Mouse (Mus musculus) myocyte (in vitro differentiated cells): ENCODE data around the gene Mindy3. TPM values are rescaled to one million over a fixed set of nuclear protein-coding genes. Genes with fewer than 3 reads are reported as not detected.

Experiments
- H3K27me3 ChIP-seq: one replicate; pipeline ENCODE4 v1.6.1; 2011; ENCODE audit not compliant: control insufficient read depth, insufficient read depth, insufficient read length
- H3K36me3 ChIP-seq: one replicate; pipeline ENCODE4 v1.6.1; 2011; ENCODE audit not compliant: control insufficient read depth, insufficient read depth
- H3K4me2 ChIP-seq: one replicate; pipeline ENCODE4 v1.6.1; 2011; ENCODE audit warnings: low read depth, control low read depth
- H3K4me3 ChIP-seq: one replicate; pipeline ENCODE4 v1.5.1; 2011; ENCODE audit warnings: mild to moderate bottlenecking, control low read depth, moderate library complexity
- H3K79me2 ChIP-seq: one replicate; pipeline ENCODE4 v1.6.1; 2011; ENCODE audit not compliant: control insufficient read depth, insufficient read depth
- H3ac ChIP-seq: one replicate; pipeline ENCODE4 v1.6.1; 2011; ENCODE audit not compliant: control insufficient read depth, insufficient read length
- CEBPB ChIP-seq: IDR thresholded peaks from 2 replicates; pipeline ENCODE4 v1.6.1; 2011; ENCODE audit warnings: mild to moderate bottlenecking, moderate library complexity; ENCODE audit not compliant: poor library complexity, insufficient read depth, severe bottlenecking
- E2F4 ChIP-seq: IDR thresholded peaks from one replicate; pipeline ENCODE4 v1.6.1; 2011; ENCODE audit warnings: mild to moderate bottlenecking, control low read depth, moderate library complexity; ENCODE audit not compliant: insufficient read depth
- MAX ChIP-seq: IDR thresholded peaks from one replicate; pipeline ENCODE4 v1.6.1; 2011; ENCODE audit warnings: low read depth, mild to moderate bottlenecking, control low read depth
- MYOD1 ChIP-seq, 3 experiments: IDR thresholded peaks; one replicate each; pipeline ENCODE4 v1.6.1; 2011; ENCODE audit warnings: control low read depth in 2 of 3, low read depth in 2 of 3, mild to moderate bottlenecking in 2 of 3, moderate library complexity in 1 of 3; ENCODE audit not compliant: insufficient read length in 2 of 3, control insufficient read depth in 1 of 3
- MYOG ChIP-seq, 3 experiments: IDR thresholded peaks; one replicate each; pipeline ENCODE4 v1.6.1; 2011; ENCODE audit warnings: control low read depth in 2 of 3, low read depth in 2 of 3, mild to moderate bottlenecking in 2 of 3; ENCODE audit not compliant: insufficient read length in 2 of 3, control insufficient read depth in 1 of 3, insufficient read depth in 1 of 3
- POLR2A ChIP-seq: IDR thresholded peaks from one replicate; pipeline ENCODE4 v1.6.1; 2011; ENCODE audit warnings: low read depth, mild to moderate bottlenecking, control low read depth, moderate library complexity; ENCODE audit not compliant: insufficient read length
- POLR2AphosphoS2 ChIP-seq: IDR thresholded peaks from one replicate; pipeline ENCODE4 v1.6.1; 2011; ENCODE audit warnings: low read depth, control low read depth; ENCODE audit not compliant: insufficient read length
- REST ChIP-seq: IDR thresholded peaks from one replicate; pipeline ENCODE4 v1.6.1; 2011; ENCODE audit warnings: mild to moderate bottlenecking, control low read depth, moderate library complexity; ENCODE audit not compliant: insufficient read depth, insufficient read length
- SRF ChIP-seq: IDR thresholded peaks from one replicate; pipeline ENCODE4 v1.6.1; 2011; ENCODE audit warnings: low read depth; ENCODE audit not compliant: control insufficient read depth, insufficient read length
- TCF12 ChIP-seq: IDR thresholded peaks from one replicate; pipeline ENCODE4 v1.6.1; 2011; ENCODE audit warnings: mild to moderate bottlenecking, control low read depth; ENCODE audit not compliant: poor library complexity, insufficient read depth, severe bottlenecking
- TCF3 ChIP-seq: IDR thresholded peaks from one replicate; pipeline ENCODE4 v1.6.1; 2011; ENCODE audit warnings: low read depth, control low read depth; ENCODE audit not compliant: insufficient read length
- USF1 ChIP-seq: IDR thresholded peaks from one replicate; pipeline ENCODE4 v1.6.1; 2011; ENCODE audit warnings: low read depth, mild to moderate bottlenecking, control low read depth, moderate library complexity
- polyA plus RNA-seq: library from polyadenylated mRNA; unstranded; fragments of >200 nt; fragmentation: generic; extraction: Trizol; gene quantifications from one replicate; pipeline ENCODE4 v1.2.1, GENCODE M21; 2012; ENCODE audit warnings: missing spikeins

Gene Mindy3
- polyA plus RNA-seq, 1 experiment, result 19.1 TPM

DNA sequence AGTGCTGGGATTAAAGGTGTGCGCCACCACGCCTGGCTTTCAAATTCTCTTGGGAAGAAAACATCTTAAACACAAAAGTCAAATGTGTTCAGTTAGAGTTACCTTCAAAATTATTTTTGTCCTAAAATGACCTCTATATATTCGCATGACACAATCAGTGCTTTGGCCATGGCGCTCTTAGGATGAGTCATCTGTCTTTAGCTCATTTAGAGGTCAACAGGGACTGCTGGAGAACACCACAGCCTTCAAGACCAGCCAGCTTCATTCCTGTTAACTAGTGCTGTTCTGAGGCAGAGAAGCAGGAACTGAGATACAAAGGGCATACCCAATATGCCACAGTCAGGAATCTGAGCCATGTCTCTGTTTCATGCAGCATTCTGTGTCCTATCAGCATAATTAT lies 47.9 kb downstream of the Mindy3 start:
- Histone ChIP-seq H3K36me3 (peaks cover 4% of the 10 kb centered on the region), H3K4me2 (no peak overlapping the region), H3K27me3 (no peaks in the 10 kb centered on the region), H3K4me3 (no peak overlapping the region), H3K79me2 (no peaks in the 10 kb centered on the region), H3ac (no peak overlapping the region)
- TF ChIP-seq REST (no peak), USF1 (no peak), CEBPB (no peak), SRF (no peak), POLR2AphosphoS2 (no peak), TCF3 (no peak), MYOD1 (IDR thresholded peaks at IDR 0.05; ENCODE audit: control insufficient read depth in 1 of 3, insufficient read length in 2 of 3, low read depth in 2 of 3) (no peak), MAX (no peak), MYOG (IDR thresholded peaks at IDR 0.05; ENCODE audit: control insufficient read depth in 1 of 3, insufficient read depth in 1 of 3, insufficient read length in 2 of 3, low read depth in 2 of 3) (no peak), TCF12 (no peak), POLR2A (no peak), E2F4 (no peak)

DNA sequence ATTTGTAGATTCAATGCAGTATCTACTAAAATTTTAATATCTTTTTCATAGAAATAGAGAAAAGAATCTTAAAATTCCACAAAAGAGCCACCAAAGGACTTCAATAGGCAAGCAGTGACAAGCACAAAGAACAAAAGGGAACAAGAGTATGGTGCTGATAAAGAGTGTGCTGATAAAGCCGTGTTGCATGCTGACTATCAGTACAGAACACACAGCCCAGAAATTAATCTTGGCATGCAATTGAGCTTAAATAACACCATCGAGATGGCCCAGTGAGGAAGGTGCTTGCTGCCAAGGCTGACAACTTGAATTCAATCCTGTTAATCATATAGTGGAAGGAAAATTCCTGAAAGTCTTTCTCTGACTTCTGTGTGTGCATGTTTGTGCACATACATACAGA lies 50.8 kb downstream of the Mindy3 start:
- TF ChIP-seq TCF12, result no peak
- no peak for TF ChIP-seq MAX
- no peak for TF ChIP-seq POLR2A
- TF ChIP-seq TCF3, result no peak
- no peak for TF ChIP-seq E2F4
- TF ChIP-seq REST, result no peak
- TF ChIP-seq MYOG (IDR thresholded peaks at IDR 0.05; ENCODE audit: control insufficient read depth in 1 of 3, insufficient read depth in 1 of 3, insufficient read length in 2 of 3, low read depth in 2 of 3), result no peak
- TF ChIP-seq SRF, result no peak
- TF ChIP-seq POLR2AphosphoS2, result no peak
- no peak for TF ChIP-seq MYOD1 (IDR thresholded peaks at IDR 0.05; ENCODE audit: control insufficient read depth in 1 of 3, insufficient read length in 2 of 3, low read depth in 2 of 3)
- no peak for TF ChIP-seq CEBPB
- TF ChIP-seq USF1, result no peak
- H3ac ChIP-seq, result no peak overlapping the region
- H3K79me2 ChIP-seq, result no peaks in the 10 kb centered on the region
- H3K27me3 ChIP-seq, result no peaks in the 10 kb centered on the region
- no peak overlapping the region for H3K4me3 ChIP-seq
- no peaks in the 10 kb centered on the region for H3K36me3 ChIP-seq
- no peak overlapping the region for H3K4me2 ChIP-seq

DNA sequence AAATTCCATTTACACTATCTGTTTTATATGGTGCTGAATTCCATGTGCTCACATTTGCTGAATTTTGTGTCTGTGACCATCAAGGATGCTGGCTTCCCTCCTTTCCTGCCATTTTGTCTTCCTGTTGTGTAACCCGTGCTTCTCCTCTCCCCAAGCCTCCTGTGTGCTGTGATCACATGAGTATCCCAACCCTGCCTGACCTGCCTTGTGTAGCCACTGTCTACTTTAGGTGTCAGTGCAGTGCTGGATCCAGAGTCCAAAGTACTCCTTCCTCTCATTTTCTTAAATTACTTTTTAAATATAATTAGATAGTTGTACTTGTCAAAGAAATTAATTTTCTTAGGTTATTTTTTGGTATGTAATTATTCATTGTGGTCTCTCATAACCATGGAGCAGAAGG lies 51.3 kb downstream of the Mindy3 start:
- TF ChIP-seq MAX (no peak), POLR2A (no peak), TCF3 (no peak), TCF12 (no peak), CEBPB (no peak), USF1 (no peak), E2F4 (no peak), MYOG (IDR thresholded peaks at IDR 0.05; ENCODE audit: control insufficient read depth in 1 of 3, insufficient read depth in 1 of 3, insufficient read length in 2 of 3, low read depth in 2 of 3) (no peak), MYOD1 (IDR thresholded peaks at IDR 0.05; ENCODE audit: control insufficient read depth in 1 of 3, insufficient read length in 2 of 3, low read depth in 2 of 3) (no peak), POLR2AphosphoS2 (no peak), REST (no peak), SRF (no peak)
- H3K36me3 ChIP-seq, result no peaks in the 10 kb centered on the region
- no peaks in the 10 kb centered on the region for H3K79me2 ChIP-seq
- no peak overlapping the region for H3ac ChIP-seq
- no peak overlapping the region for H3K4me2 ChIP-seq
- no peaks in the 10 kb centered on the region for H3K27me3 ChIP-seq
- no peak overlapping the region for H3K4me3 ChIP-seq

DNA sequence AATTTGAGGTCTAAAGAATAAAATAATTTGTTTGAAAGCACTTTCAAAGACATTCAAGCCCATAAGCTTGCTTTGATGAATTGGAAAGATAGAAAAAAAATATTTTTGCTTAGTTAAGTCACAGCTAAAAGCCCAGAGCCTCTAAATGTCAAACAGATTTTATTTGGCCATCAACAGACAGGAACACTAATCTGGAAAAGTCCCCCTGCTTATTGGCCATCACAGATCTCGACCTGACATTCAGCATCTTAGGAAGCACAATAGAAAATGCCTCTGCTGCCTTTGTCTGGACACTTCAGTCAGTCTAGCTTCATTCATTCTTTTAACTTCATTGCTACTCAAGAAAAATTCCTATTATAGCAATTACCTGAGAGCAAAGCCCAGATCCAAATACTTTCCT lies 58.0 kb downstream of the Mindy3 start:
- no peaks in the 10 kb centered on the region for H3K79me2 ChIP-seq
- TF ChIP-seq MAX, result no peak
- H3ac ChIP-seq, result no peak overlapping the region
- no peak overlapping the region for H3K4me2 ChIP-seq
- H3K36me3 ChIP-seq, result peaks cover 4% of the 10 kb centered on the region
- H3K4me3 ChIP-seq, result no peak overlapping the region
- no peaks in the 10 kb centered on the region for H3K27me3 ChIP-seq

- Histone ChIP-seq H3K4me3 (no peak overlapping the region), H3K79me2 (no peaks in the 10 kb centered on the region), H3K36me3 (peaks cover 23% of the 10 kb centered on the region), H3ac (no peak overlapping the region), H3K27me3 (no peaks in the 10 kb centered on the region), H3K4me2 (no peak overlapping the region)
- no peak for TF ChIP-seq POLR2A
- TF ChIP-seq REST, result no peak
- TF ChIP-seq MAX, result no peak
- TF ChIP-seq TCF3, result no peak
- no peak for TF ChIP-seq E2F4
- no peak for TF ChIP-seq CEBPB
- TF ChIP-seq USF1, result no peak
- no peak for TF ChIP-seq SRF
- TF ChIP-seq POLR2AphosphoS2, result no peak
- no peak for TF ChIP-seq MYOD1 (IDR thresholded peaks at IDR 0.05; ENCODE audit: control insufficient read depth in 1 of 3, insufficient read length in 2 of 3, low read depth in 2 of 3)
- TF ChIP-seq TCF12, result no peak
- no peak for TF ChIP-seq MYOG (IDR thresholded peaks at IDR 0.05; ENCODE audit: control insufficient read depth in 1 of 3, insufficient read depth in 1 of 3, insufficient read length in 2 of 3, low read depth in 2 of 3)
Measured at GRCm38 (mm10) chr2:12354837-12355236, 64.4 kb downstream of the Mindy3 start.
